Mouse (Mus musculus): ENCODE measurements at regions not wholly inside any gene's neighbourhood (a gene's known extent, or its start where the extent isn't known, plus 50 kb on each side); places are given as distances from the start of the nearest gene placed in this dataset.

DNA sequence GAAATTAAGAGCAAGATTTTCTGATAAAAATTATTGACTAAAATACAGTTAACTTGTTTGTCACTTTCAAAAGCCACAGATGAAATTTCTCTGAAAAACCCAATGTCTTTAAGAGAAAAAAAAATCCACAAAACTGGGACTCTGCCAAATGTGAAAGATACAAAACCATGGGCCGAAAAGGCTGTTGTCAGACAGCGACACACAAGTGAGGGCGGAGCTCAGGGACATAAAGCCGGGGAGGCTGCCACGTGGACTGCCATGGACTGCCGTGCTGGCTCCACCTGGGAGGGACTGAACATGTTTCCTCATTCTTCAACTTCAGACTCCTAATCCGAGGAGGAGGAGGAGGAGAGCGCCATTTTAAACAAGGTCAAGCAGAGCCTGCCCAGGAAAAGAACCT, 200.4 kb upstream of the Klf14 start:
- Histone ChIP-seq H3K4me3 (ENCODE audit: insufficient read depth, low read length) (no peak overlapping the region), H3K27ac (ENCODE audit: insufficient read depth, low read length) (no peak overlapping the region; the same call in 1 of the 2 replicates), H3K4me1 (ENCODE audit: control insufficient read depth, insufficient read depth, low read length) (peaks cover 10% of the 10 kb centered on the region; the same call in 1 of the 2 replicates)
- no peak for TF ChIP-seq CTCF (IDR thresholded peaks at IDR 0.05; ENCODE audit: borderline replicate concordance, insufficient read depth, low read length)
- no peak for TF ChIP-seq POLR2A (IDR thresholded peaks at IDR 0.05; ENCODE audit: low read depth, low read length)

DNA sequence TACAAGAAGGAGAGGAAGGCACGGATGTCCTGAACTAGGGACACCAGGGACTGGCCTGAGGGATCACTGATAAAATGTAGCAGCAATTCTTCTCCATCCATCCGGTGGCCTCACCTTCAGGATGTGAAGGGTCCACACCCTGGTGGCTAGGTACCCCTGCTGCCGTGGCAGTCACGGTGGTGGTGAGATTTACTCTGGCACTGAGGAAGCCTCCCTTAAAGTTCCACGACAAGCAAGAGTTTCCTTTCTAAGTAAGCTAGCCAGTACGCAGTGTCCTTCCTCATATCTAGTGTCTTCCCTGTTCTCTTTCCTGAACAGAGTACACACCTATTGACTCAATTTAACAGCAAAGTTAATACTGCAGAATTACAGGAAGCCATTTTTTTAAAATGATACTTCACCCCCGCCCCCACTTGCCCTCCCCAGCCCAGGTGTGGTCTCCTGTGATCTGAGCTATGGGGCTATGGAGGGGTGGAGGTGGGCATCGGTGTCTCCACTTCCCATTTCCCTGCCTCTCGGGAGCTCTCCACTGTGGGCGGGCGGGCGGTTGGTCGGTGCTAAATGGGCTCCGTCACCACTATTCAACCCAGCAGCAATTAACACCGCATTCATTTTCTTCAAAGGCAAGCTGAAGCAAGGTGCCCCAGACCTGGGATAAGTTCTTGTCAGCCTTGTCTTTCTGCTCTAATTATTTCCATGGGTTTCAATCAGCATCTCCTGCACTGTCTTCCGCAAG, 201.2 kb upstream of the Klf14 start:
- TF ChIP-seq POLR2A (IDR thresholded peaks at IDR 0.05; ENCODE audit: low read depth, low read length) (no peak), CTCF (IDR thresholded peaks at IDR 0.05; ENCODE audit: borderline replicate concordance, insufficient read depth, low read length) (no peak)
- H3K4me1 ChIP-seq (ENCODE audit: control insufficient read depth, insufficient read depth, low read length): peaks cover 10% of the 10 kb centered on the region; the same call in 1 of the 2 replicates
- H3K27ac ChIP-seq (ENCODE audit: insufficient read depth, low read length): no peak overlapping the region
- H3K4me3 ChIP-seq (ENCODE audit: insufficient read depth, low read length): no peak overlapping the region

DNA sequence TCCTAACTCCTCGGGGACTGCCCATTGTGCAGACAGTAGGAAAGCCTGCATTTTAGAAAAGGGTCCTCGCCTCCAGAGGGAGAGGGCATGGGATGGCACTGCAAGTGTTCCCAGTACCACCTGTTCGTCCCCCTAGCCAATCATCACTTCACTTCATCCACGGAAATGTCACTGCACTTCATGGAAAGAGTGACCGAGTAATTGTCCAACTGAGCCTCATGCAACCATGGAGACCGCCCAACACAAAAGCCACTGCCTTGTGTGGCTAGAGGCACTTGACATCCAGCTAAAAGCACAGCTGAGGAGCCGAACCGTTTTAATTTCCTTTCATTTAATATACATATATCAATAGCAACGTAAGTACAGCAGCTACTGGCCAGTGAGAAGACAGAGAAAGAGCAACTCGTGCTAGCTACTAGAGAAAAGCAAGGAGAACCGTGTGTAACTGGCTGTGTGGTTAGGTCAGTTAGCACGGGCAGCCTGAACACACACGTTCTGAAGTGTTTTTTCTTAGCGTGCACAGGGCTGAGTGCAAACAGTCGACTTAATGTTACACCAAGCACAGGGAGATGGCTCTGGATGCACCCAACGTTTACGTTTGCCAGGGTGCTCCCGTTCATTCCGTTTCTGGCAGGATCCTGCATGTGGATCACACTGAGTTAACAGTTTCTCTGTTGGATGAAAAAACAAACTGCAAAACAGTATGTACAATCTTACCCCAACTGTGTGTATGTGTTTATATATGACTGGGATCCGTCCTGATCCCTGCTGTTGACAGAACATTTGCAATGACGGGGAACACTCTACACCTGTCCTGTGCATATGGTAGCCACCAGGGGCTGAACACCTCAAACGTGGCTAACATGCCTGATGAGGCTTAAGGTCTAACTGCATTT, 202.8 kb upstream of the Klf14 start:
- Histone ChIP-seq H3K27ac (ENCODE audit: insufficient read depth, low read length) (no peak overlapping the region), H3K4me1 (ENCODE audit: control insufficient read depth, insufficient read depth, low read length) (0 out of 2 replicates have a peak, but pooled peaks cover 7% of the 10 kb centered on the region), H3K4me3 (ENCODE audit: insufficient read depth, low read length) (no peak overlapping the region)
- TF ChIP-seq CTCF (IDR thresholded peaks at IDR 0.05; ENCODE audit: borderline replicate concordance, insufficient read depth, low read length) (no peak), POLR2A (IDR thresholded peaks at IDR 0.05; ENCODE audit: low read depth, low read length) (no peak)

DNA sequence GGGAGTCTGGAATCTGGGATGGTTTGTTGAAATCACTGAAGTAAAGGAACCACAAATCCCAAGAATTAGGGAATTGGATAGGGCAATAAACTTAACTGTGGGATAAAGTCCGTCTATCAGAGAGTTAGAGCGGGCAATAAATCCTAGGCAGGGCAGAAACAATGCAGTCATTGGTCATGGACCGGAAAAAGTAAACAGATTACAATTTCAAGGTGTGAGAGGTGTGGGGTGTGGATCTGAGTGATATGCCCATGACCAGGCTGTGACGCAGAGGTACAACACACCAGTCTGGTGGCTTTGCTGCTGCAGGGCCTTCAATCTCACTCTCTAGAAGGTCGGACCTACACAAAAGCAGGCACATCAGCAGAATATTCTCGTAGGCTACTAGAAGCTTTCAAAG, 206.1 kb upstream of the Klf14 start:
- Histone ChIP-seq H3K4me3 (ENCODE audit: insufficient read depth, low read length) (no peak overlapping the region), H3K4me1 (ENCODE audit: control insufficient read depth, insufficient read depth, low read length) (0 out of 2 replicates have a peak, but pooled peaks cover under 1% of the 10 kb centered on the region), H3K27ac (ENCODE audit: insufficient read depth, low read length) (no peak overlapping the region)
- TF ChIP-seq POLR2A (IDR thresholded peaks at IDR 0.05; ENCODE audit: low read depth, low read length) (no peak), CTCF (IDR thresholded peaks at IDR 0.05; ENCODE audit: borderline replicate concordance, insufficient read depth, low read length) (no peak)

- Histone ChIP-seq H3K4me1 (ENCODE audit: control insufficient read depth, insufficient read depth, low read length) (no peaks in the 10 kb centered on the region), H3K4me3 (ENCODE audit: insufficient read depth, low read length) (no peak overlapping the region), H3K27ac (ENCODE audit: insufficient read depth, low read length) (no peak overlapping the region)
- TF ChIP-seq POLR2A (IDR thresholded peaks at IDR 0.05; ENCODE audit: low read depth, low read length): no peak
- TF ChIP-seq CTCF (IDR thresholded peaks at IDR 0.05; ENCODE audit: borderline replicate concordance, insufficient read depth, low read length): no peak
Measured at GRCm38 (mm10) chr6:31166347-31166746, 207.5 kb upstream of the Klf14 start.

- H3K27ac ChIP-seq (ENCODE audit: insufficient read depth, low read length): no peak overlapping the region
- TF ChIP-seq CTCF (IDR thresholded peaks at IDR 0.05; ENCODE audit: borderline replicate concordance, insufficient read depth, low read length) (no peak), POLR2A (IDR thresholded peaks at IDR 0.05; ENCODE audit: low read depth, low read length) (no peak)
- no peaks in the 10 kb centered on the region for H3K4me1 ChIP-seq (ENCODE audit: control insufficient read depth, insufficient read depth, low read length)
- H3K4me3 ChIP-seq (ENCODE audit: insufficient read depth, low read length): no peak overlapping the region
Measured at GRCm38 (mm10) chr6:31167732-31168131, 208.9 kb upstream of the Klf14 start.

- TF ChIP-seq POLR2A (IDR thresholded peaks at IDR 0.05; ENCODE audit: low read depth, low read length): no peak
- no peak for TF ChIP-seq CTCF (IDR thresholded peaks at IDR 0.05; ENCODE audit: borderline replicate concordance, insufficient read depth, low read length)
- no peaks in the 10 kb centered on the region for H3K4me1 ChIP-seq (ENCODE audit: control insufficient read depth, insufficient read depth, low read length)
Measured at GRCm38 (mm10) chr6:31168730-31169129, 209.9 kb upstream of the Klf14 start.

DNA sequence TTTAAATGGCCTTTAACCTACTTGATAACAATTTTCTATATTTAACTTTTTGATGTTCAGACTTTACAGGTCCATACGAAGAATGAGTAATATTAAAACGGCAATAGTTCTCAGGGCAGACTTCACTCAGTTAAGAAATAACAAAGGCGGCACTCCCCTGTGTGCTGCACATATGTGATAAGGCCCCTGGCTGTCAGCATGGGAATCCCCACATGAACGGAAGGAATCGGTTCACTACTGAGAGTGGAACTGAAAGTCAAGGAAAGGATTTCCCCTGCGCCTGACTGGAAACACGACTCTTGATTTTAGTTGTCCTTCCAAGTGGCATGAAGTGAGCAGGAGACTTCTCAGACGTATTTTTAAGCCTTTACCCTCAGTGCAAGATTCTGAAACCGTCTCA, 210.5 kb upstream of the Klf14 start:
- Histone ChIP-seq H3K4me1 (ENCODE audit: control insufficient read depth, insufficient read depth, low read length) (no peaks in the 10 kb centered on the region), H3K27ac (ENCODE audit: insufficient read depth, low read length) (peak overlapping the region; percentile 44), H3K4me3 (ENCODE audit: insufficient read depth, low read length) (no peak overlapping the region)
- no peak for TF ChIP-seq CTCF (IDR thresholded peaks at IDR 0.05; ENCODE audit: borderline replicate concordance, insufficient read depth, low read length)
- TF ChIP-seq POLR2A (IDR thresholded peaks at IDR 0.05; ENCODE audit: low read depth, low read length): no peak

More at GRCm38 (mm10) chr6:31168730-31169129, 209.9 kb upstream of the Klf14 start:
- Histone ChIP-seq H3K4me3 (ENCODE audit: insufficient read depth, low read length) (no peak overlapping the region), H3K27ac (ENCODE audit: insufficient read depth, low read length) (no peak overlapping the region)

DNA sequence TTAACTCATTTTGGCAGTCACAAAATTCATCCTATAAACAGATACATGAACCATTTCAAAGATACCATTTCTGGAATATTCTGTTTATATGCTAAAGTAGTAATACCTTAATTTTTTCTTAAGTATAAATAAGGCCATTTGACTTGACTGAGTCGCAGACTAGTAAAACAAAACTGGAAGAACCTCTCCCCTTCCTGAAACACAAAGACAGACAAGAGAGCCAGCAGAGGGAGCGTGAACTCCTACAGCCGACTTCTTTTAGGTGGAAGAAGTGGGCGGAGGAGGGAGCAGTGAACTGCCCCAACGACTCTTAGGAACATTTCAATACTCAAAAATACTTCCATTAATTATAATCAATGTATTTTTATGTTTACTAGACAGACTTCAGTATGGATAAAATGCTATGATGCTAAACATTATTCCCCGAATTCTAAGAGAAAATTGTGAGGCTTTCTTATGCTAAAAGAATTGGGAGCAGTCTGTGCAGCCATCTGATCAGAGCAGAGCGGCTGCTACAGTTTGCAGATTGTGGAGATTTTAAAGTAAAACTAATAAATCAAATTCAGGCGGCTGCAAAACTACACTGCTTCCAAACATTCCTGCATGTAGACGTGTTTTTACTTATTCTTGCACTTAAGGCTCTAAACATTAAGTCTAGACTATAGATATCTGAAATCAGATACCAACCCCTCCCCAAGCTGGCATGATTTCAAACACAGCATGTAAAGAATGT, 211.2 kb upstream of the Klf14 start:
- TF ChIP-seq POLR2A (IDR thresholded peaks at IDR 0.05; ENCODE audit: low read depth, low read length) (no peak), CTCF (IDR thresholded peaks at IDR 0.05; ENCODE audit: borderline replicate concordance, insufficient read depth, low read length) (no peak)
- H3K4me1 ChIP-seq (ENCODE audit: control insufficient read depth, insufficient read depth, low read length): no peaks in the 10 kb centered on the region
- no peak overlapping the region for H3K4me3 ChIP-seq (ENCODE audit: insufficient read depth, low read length)
- H3K27ac ChIP-seq (ENCODE audit: insufficient read depth, low read length): peak overlapping the region; percentile 58
